Mouse (Mus musculus) megakaryocyte, adult 5-6 weeks (primary cell): ENCODE measurements at regions not wholly inside any gene's neighbourhood (a gene's known extent, or its start where the extent isn't known, plus 50 kb on each side); places are given as distances from the start of the nearest gene placed in this dataset.

Experiments used
- ATAC-seq: 2 replicates; pipeline ENCODE4 v1.8.0; 2016; ENCODE audit warnings: mild to moderate bottlenecking, inconsistent platforms; ENCODE audit not compliant: poor library complexity, severe bottlenecking

GRCm38 (mm10) chr12:60352138-60352537 lies 1132.6 kb upstream of the Fbxo33 start:
- no peak for ATAC-seq

- ATAC-seq, result no peak
These were observed 1124.9 kb upstream of the Fbxo33 start for GRCm38 (mm10) chr12:60344437-60344836.

GRCm38 (mm10) chr12:60320063-60320462 lies 1100.5 kb upstream of the Fbxo33 start:
- no peak for ATAC-seq

GRCm38 (mm10) chr12:60292591-60292990 lies 1073.1 kb upstream of the Fbxo33 start:
- ATAC-seq, result peak; percentile 47; the same call in 1 of the 2 replicates

- no peak for ATAC-seq
These were observed 1069.3 kb upstream of the Fbxo33 start for GRCm38 (mm10) chr12:60288817-60289216.

- ATAC-seq, result no peak
These were observed 1035.8 kb upstream of the Fbxo33 start for GRCm38 (mm10) chr12:60255286-60255685.

- no peak for ATAC-seq
These were observed 994.5 kb upstream of the Fbxo33 start for GRCm38 (mm10) chr12:60214002-60214401.

GRCm38 (mm10) chr12:60175750-60176149 lies 956.2 kb upstream of the Fbxo33 start:
- ATAC-seq, result no peak

GRCm38 (mm10) chr12:60150266-60150665 lies 930.7 kb upstream of the Fbxo33 start:
- no peak for ATAC-seq

GRCm38 (mm10) chr12:60147364-60147763 lies 927.8 kb upstream of the Fbxo33 start:
- no peak for ATAC-seq
